Mouse (Mus musculus): ENCODE data around the gene Klf6. TPM values are rescaled to one million over a fixed set of nuclear protein-coding genes. Genes with fewer than 3 reads are reported as not detected.

Klf6 gene
- polyA plus RNA-seq, 1 experiment from 2014 or later, result 91.3 TPM

DNA sequence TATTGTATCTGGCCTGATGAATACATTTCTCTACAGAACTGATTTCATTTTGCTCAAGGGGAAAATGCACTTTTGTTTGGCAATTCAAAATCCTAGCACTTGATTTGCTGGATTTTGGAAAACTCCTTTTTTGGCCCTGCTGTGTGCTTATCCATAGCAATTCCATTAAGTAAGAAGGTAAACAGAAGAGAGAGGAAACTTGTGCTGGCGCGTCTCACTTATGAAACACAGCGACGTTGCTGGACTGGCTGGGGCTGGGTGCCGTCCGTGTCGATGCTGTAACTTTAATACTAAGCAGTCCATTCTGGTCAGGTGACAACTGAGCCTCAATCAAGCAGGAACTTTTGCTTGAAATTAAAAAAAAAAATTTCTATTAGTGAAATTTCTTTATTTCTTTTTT lies 8.6 kb downstream of the Klf6 start:
- ATAC-seq, result no peak
- WGBS, result 4% methylated on average over 7 of the region's 7 CpGs
- H3K36me3 ChIP-seq (ENCODE audit: control insufficient read depth, insufficient read depth), result peaks cover 11% of the 10 kb centered on the region

DNA sequence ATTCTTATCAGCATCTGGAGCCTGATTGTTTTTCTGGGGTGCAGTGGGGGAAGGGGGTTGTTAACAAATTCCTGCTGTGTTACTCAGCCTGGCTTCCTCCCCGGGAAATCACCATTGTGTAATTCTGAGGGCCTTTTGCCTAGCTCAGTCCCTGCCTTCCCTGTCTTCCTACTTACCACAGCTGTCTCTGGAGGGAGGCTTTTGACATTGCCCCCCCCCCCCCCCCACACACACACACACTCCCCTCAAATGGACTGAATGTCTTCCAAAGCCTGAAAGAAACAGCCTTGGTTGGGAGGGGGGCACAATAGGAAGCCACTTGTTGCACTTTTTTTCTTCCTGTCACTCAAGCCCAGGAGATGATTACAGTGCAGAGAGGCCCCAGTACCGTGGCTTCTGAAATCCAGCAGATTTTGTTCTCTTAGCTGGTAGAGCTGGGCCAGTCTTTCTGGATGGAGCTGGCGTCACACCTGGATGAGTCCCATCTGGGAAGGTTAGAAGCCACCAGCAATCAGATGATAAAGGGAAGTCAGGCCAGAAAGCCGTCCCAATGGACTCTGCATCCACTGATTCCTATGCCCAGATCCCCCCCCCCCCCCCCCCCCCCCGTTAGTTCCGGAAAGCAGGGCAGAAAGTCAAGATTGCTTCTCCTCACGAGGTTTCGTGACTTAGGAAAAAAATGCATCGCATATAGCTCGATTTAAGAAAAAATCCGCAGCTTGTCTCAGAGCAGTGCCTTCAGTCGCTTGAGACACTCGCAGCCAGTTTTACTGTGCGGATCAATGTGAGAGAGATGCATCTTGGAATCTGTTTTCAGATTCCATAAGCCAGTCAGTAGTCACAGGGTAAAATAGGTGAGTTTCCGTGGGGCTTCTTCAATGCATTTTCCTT lies 9.3 kb downstream of the Klf6 start:
- Histone ChIP-seq H3K9ac (replicated peaks; ENCODE audit: low read depth, low read length) (0 out of 2 replicates have a peak overlapping the region, but pooled peaks have one; percentile 13), H3K4me1 (replicated peaks; ENCODE audit: control insufficient read depth, insufficient read depth, low read length) (peaks cover 22% of the 10 kb centered on the region), H3K4me3 (replicated peaks; ENCODE audit: low read length) (no peak overlapping the region), H3K36me3 (ENCODE audit: control insufficient read depth, insufficient read depth) (peaks cover 9% of the 10 kb centered on the region), H3K9me3 (ENCODE audit: control insufficient read depth, low read length) (no peaks in the 10 kb centered on the region), H3K27ac (ENCODE audit: low read length) (no peak overlapping the region), H3K4me2 (ENCODE audit: low read length) (no peak overlapping the region), H3K27me3 (replicated peaks; ENCODE audit: control insufficient read depth, insufficient read depth, low read length) (no peaks in the 10 kb centered on the region)
- WGBS, result 15% methylated on average over 15 of the region's 15 CpGs
- peak; percentile 61 for ATAC-seq

More for the DNA sequence above, 8.6 kb downstream of the Klf6 start:
- Histone ChIP-seq H3K4me3 (replicated peaks; ENCODE audit: low read length) (no peak overlapping the region), H3K4me2 (ENCODE audit: low read length) (peak overlapping the region; percentile 24), H3K9me3 (ENCODE audit: control insufficient read depth, low read length) (no peaks in the 10 kb centered on the region), H3K4me1 (replicated peaks; ENCODE audit: control insufficient read depth, insufficient read depth, low read length) (peaks cover 24% of the 10 kb centered on the region), H3K27ac (ENCODE audit: low read length) (no peak overlapping the region), H3K9ac (replicated peaks; ENCODE audit: low read depth, low read length) (no peak overlapping the region), H3K27me3 (replicated peaks; ENCODE audit: control insufficient read depth, insufficient read depth, low read length) (no peaks in the 10 kb centered on the region)

GRCm38 (mm10) chr13:5871414-5871813 lies 10.1 kb downstream of the Klf6 start:
- no peaks in the 10 kb centered on the region for H3K27me3 ChIP-seq (replicated peaks; ENCODE audit: control insufficient read depth, insufficient read depth, low read length)
- no peak overlapping the region for H3K4me3 ChIP-seq (replicated peaks; ENCODE audit: low read length)
- no peak overlapping the region for H3K27ac ChIP-seq (ENCODE audit: low read length)
- H3K36me3 ChIP-seq (ENCODE audit: control insufficient read depth, insufficient read depth), result peaks cover 9% of the 10 kb centered on the region
- no peak overlapping the region for H3K9ac ChIP-seq (replicated peaks; ENCODE audit: low read depth, low read length)
- no peak overlapping the region for H3K4me2 ChIP-seq (ENCODE audit: low read length)
- H3K4me1 ChIP-seq (replicated peaks; ENCODE audit: control insufficient read depth, insufficient read depth, low read length), result peaks cover 17% of the 10 kb centered on the region
- H3K9me3 ChIP-seq (ENCODE audit: control insufficient read depth, low read length), result no peaks in the 10 kb centered on the region
- WGBS, result 56% methylated on average over 7 of the region's 7 CpGs
- 0 out of 2 replicates have a peak, but pooled peaks have one; percentile 7 for ATAC-seq

DNA sequence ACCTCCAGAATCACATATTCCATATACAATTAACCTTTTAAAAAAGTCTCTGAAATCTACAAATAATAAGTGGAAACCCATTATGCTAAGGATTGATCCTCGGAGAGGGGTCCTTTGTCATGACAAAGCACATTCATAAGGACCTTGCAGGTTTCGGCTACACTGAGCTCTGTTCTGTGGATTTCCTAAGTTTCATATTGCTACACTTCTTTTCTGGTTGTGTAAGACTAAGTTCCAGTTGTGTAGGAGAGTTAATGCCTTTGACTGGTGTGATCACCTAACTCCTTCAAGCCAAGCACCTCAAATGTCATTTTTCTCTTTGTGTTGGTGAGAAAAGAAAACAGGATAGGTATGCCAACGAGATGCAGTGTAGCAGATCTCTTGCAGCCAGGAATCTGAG lies 12.4 kb downstream of the Klf6 start:
- Histone ChIP-seq H3K9me3 (ENCODE audit: control insufficient read depth, low read length) (no peaks in the 10 kb centered on the region), H3K27me3 (replicated peaks; ENCODE audit: control insufficient read depth, insufficient read depth, low read length) (no peaks in the 10 kb centered on the region), H3K4me2 (ENCODE audit: low read length) (no peak overlapping the region), H3K36me3 (ENCODE audit: control insufficient read depth, insufficient read depth) (no peaks in the 10 kb centered on the region), H3K4me3 (replicated peaks; ENCODE audit: low read length) (no peak overlapping the region), H3K9ac (replicated peaks; ENCODE audit: low read depth, low read length) (no peak overlapping the region), H3K4me1 (replicated peaks; ENCODE audit: control insufficient read depth, insufficient read depth, low read length) (peaks cover 17% of the 10 kb centered on the region), H3K27ac (ENCODE audit: low read length) (no peak overlapping the region)
- 78% methylated on average over 3 of the region's 3 CpGs for WGBS
- no peak for ATAC-seq

GRCm38 (mm10) chr13:5875478-5875877 lies 14.2 kb downstream of the Klf6 start:
- no peaks in the 10 kb centered on the region for H3K27me3 ChIP-seq (replicated peaks; ENCODE audit: control insufficient read depth, insufficient read depth, low read length)
- WGBS, result 91% methylated on average over 3 of the region's 3 CpGs
- no peak for ATAC-seq

DNA sequence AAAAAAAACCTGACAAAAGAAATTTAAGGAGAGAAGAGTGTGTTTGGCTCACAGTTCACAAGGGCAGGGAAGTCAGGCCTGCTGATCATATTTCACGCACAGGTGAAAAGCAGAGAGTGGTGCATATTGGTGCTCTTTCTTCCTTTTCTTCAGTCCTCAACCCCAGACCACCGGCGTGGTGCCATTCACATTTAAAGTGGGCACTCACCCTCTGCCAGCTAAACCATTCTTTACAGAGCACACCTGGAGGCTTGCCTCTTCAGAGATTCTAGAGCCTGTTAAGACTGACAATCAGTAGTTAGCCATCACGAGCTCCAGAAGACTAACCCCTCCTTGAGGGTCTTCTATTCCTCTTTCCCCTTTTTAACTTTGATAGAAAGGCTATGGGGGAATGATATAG lies 17.5 kb downstream of the Klf6 start:
- 64% methylated on average over 4 of the region's 4 CpGs for WGBS
- no peak overlapping the region for H3K4me2 ChIP-seq (ENCODE audit: low read length)

More at GRCm38 (mm10) chr13:5875478-5875877, 14.2 kb downstream of the Klf6 start:
- H3K9ac ChIP-seq (replicated peaks; ENCODE audit: low read depth, low read length), result no peak overlapping the region
- no peak overlapping the region for H3K27ac ChIP-seq (ENCODE audit: low read length)
- H3K36me3 ChIP-seq (ENCODE audit: control insufficient read depth, insufficient read depth), result no peaks in the 10 kb centered on the region
- H3K9me3 ChIP-seq (ENCODE audit: control insufficient read depth, low read length), result no peaks in the 10 kb centered on the region
- no peak overlapping the region for H3K4me2 ChIP-seq (ENCODE audit: low read length)
- H3K4me3 ChIP-seq (replicated peaks; ENCODE audit: low read length), result no peak overlapping the region
- H3K4me1 ChIP-seq (replicated peaks; ENCODE audit: control insufficient read depth, insufficient read depth, low read length), result peaks cover 6% of the 10 kb centered on the region

DNA sequence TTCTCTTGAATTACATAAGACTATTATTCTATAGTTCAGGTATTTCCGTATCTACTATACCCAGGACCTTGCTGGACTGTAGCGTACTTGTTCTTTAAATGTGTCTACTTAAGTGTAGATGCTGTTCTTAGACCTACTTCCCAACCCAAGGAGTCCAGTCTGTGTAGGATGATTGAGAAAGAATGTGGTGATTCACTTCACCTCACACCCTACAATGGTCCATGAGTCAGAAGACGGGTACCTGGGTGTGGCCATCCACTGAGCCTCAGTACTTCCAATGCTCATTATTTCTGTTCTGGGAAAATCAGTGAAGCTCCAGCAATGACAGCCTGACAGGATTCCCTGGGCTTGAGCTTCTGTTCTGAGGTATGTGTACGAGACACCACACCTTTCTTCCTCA lies 25.5 kb downstream of the Klf6 start:
- Histone ChIP-seq H3K4me1 (replicated peaks; ENCODE audit: control insufficient read depth, insufficient read depth, low read length) (no peaks in the 10 kb centered on the region), H3K27ac (ENCODE audit: low read length) (no peak overlapping the region), H3K9ac (replicated peaks; ENCODE audit: low read depth, low read length) (no peak overlapping the region), H3K4me3 (replicated peaks; ENCODE audit: low read length) (no peak overlapping the region), H3K4me2 (ENCODE audit: low read length) (no peak overlapping the region), H3K27me3 (replicated peaks; ENCODE audit: control insufficient read depth, insufficient read depth, low read length) (no peaks in the 10 kb centered on the region), H3K9me3 (ENCODE audit: control insufficient read depth, low read length) (no peaks in the 10 kb centered on the region), H3K36me3 (ENCODE audit: control insufficient read depth, insufficient read depth) (no peaks in the 10 kb centered on the region)
- WGBS, result 92% methylated on average over 4 of the region's 4 CpGs
- no peak for ATAC-seq

More for the DNA sequence above, 17.5 kb downstream of the Klf6 start:
- no peak for ATAC-seq
- Histone ChIP-seq H3K9ac (replicated peaks; ENCODE audit: low read depth, low read length) (no peak overlapping the region), H3K36me3 (ENCODE audit: control insufficient read depth, insufficient read depth) (no peaks in the 10 kb centered on the region), H3K9me3 (ENCODE audit: control insufficient read depth, low read length) (no peaks in the 10 kb centered on the region), H3K27ac (ENCODE audit: low read length) (no peak overlapping the region), H3K4me1 (replicated peaks; ENCODE audit: control insufficient read depth, insufficient read depth, low read length) (no peaks in the 10 kb centered on the region), H3K4me3 (replicated peaks; ENCODE audit: low read length) (no peak overlapping the region), H3K27me3 (replicated peaks; ENCODE audit: control insufficient read depth, insufficient read depth, low read length) (no peaks in the 10 kb centered on the region)

GRCm38 (mm10) chr13:5888164-5888563 lies 26.9 kb downstream of the Klf6 start:
- ATAC-seq, result no peak
- Histone ChIP-seq H3K27me3 (replicated peaks; ENCODE audit: control insufficient read depth, insufficient read depth, low read length) (no peaks in the 10 kb centered on the region), H3K9ac (replicated peaks; ENCODE audit: low read depth, low read length) (no peak overlapping the region), H3K36me3 (ENCODE audit: control insufficient read depth, insufficient read depth) (no peaks in the 10 kb centered on the region), H3K9me3 (ENCODE audit: control insufficient read depth, low read length) (no peaks in the 10 kb centered on the region), H3K27ac (ENCODE audit: low read length) (no peak overlapping the region), H3K4me3 (replicated peaks; ENCODE audit: low read length) (no peak overlapping the region), H3K4me2 (ENCODE audit: low read length) (no peak overlapping the region), H3K4me1 (replicated peaks; ENCODE audit: control insufficient read depth, insufficient read depth, low read length) (no peaks in the 10 kb centered on the region)
- WGBS, result 70% methylated on average over 5 of the region's 5 CpGs

- H3K9me3 ChIP-seq (ENCODE audit: control insufficient read depth, low read length), result no peaks in the 10 kb centered on the region
- no peak overlapping the region for H3K4me3 ChIP-seq (replicated peaks; ENCODE audit: low read length)
- H3K4me2 ChIP-seq (ENCODE audit: low read length), result no peak overlapping the region
- no peaks in the 10 kb centered on the region for H3K27me3 ChIP-seq (replicated peaks; ENCODE audit: control insufficient read depth, insufficient read depth, low read length)
- H3K27ac ChIP-seq (ENCODE audit: low read length), result no peak overlapping the region
- no peak for ATAC-seq
- H3K4me1 ChIP-seq (replicated peaks; ENCODE audit: control insufficient read depth, insufficient read depth, low read length), result no peaks in the 10 kb centered on the region
- WGBS, result 94% methylated on average over 1 of the region's 1 CpGs
- no peaks in the 10 kb centered on the region for H3K36me3 ChIP-seq (ENCODE audit: control insufficient read depth, insufficient read depth)
- no peak overlapping the region for H3K9ac ChIP-seq (replicated peaks; ENCODE audit: low read depth, low read length)
Measured at GRCm38 (mm10) chr13:5888731-5889130, 27.4 kb downstream of the Klf6 start.
